Mouse (Mus musculus): ENCODE measurements at regions not wholly inside any gene's neighbourhood (a gene's known extent, or its start where the extent isn't known, plus 50 kb on each side); places are given as distances from the start of the nearest gene placed in this dataset.

DNA sequence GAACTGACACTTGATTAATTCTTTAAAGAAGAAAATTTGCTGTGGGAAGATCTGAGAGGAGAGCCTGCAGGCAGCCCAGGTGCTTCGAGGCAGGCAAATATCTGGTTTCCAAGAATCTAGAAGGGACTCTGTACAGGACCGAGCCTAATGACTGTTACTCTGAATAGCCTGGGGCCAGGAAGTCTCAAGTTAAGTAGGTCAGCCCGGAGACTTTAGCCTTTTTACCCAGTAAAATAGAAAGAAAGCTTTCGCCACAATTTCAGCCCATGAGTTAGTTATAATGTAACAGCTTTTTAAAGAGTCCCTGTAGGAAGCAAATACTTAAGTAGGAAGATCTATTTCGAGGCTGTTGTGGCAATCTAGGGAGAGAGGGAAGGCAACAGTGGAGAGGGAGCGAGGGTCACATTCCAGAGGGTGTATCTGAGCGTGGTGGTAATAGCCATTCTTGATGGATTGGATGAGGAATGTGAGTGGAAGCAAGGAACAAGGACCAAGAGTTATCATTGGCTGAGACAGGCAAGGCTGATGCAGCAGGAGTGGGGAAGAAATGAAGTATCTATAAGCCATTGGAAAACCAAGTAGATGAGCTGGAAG, 50.2 kb upstream of the Fam184a start:
- TF ChIP-seq POLR2A (IDR thresholded peaks at IDR 0.05; ENCODE audit: borderline replicate concordance, extremely low read depth, low read depth, low read length) (no peak), CTCF (IDR thresholded peaks at IDR 0.05; ENCODE audit: insufficient read depth, low read length) (no peak)

Measured in lung, adult 2 months (tissue).